Mouse (Mus musculus): ENCODE results near the gene Clec2i. TPM values are rescaled to one million over a fixed set of nuclear protein-coding genes. Genes with fewer than 3 reads are reported as not detected.
"Not testable (repeated sequence)": the region's sequence is repeated elsewhere in the genome, so short reads cannot be mapped to it uniquely, and the experiment has no call there.

The Clec2i gene
- polyA plus RNA-seq, 1 experiment = not detected

DNA sequence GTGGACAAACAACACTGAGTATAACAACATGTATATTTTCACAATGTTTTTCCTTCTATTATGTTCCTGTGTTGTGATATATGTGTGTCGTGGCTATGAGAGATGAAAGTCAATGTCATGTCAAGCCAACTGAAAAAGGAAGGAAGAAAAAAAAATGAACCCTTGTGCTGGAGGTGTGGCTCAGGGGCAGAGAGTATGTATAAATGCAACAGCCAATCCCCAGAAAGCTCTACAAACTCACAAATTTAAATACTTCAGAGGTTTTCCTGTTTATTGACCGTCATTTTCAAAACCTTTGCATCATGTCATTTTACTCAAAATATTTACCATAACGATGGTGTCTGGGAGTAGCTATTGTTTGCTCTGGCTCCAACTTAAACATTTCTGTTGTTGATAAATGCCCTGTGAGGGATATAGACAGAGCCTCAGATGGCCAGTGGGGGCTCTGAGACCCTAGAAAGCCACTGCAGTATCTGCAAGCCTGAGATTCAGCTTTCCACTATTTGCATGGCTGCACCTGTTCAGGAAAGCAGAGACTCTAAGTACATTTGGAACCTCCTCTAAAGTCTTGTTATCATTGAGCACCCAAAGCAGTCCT is 8.1 kb downstream of the Clec2i start:
- no peaks in the 10 kb centered on the region for H3K27me3 ChIP-seq (ENCODE audit: control insufficient read depth, insufficient read depth, insufficient read length)
- H3K79me2 ChIP-seq (ENCODE audit: control insufficient read depth, insufficient read depth) = no peaks in the 10 kb centered on the region
- TF ChIP-seq MAX (IDR thresholded peaks at IDR 0.05) (no peak), CEBPB (IDR thresholded peaks at IDR 0.05; ENCODE audit: low read depth) (no peak), MYOD1 (IDR thresholded peaks at IDR 0.05; ENCODE audit: control insufficient read depth, insufficient read length, low read depth) (no peak), CTCF (IDR thresholded peaks at IDR 0.05; ENCODE audit: control insufficient read depth, insufficient read depth, insufficient read length) (no peak), MYOG (IDR thresholded peaks at IDR 0.05; ENCODE audit: control insufficient read depth, extremely low read depth, insufficient read length) (no peak), FOSL1 (IDR thresholded peaks at IDR 0.05; ENCODE audit: insufficient read depth, low read length, poor library complexity, severe bottlenecking) (no peak), USF1 (IDR thresholded peaks at IDR 0.05; ENCODE audit: low read depth) (no peak)
- no peaks in the 10 kb centered on the region for H3K36me3 ChIP-seq (ENCODE audit: control insufficient read depth, insufficient read depth)
- no peaks in the 10 kb centered on the region for H3K79me3 ChIP-seq (ENCODE audit: low read depth)
- H3ac ChIP-seq (ENCODE audit: control insufficient read depth, insufficient read length, low read depth) = no peak overlapping the region
- no peak overlapping the region for H3K4me3 ChIP-seq (ENCODE audit: insufficient read depth, poor library complexity, severe bottlenecking)

DNA sequence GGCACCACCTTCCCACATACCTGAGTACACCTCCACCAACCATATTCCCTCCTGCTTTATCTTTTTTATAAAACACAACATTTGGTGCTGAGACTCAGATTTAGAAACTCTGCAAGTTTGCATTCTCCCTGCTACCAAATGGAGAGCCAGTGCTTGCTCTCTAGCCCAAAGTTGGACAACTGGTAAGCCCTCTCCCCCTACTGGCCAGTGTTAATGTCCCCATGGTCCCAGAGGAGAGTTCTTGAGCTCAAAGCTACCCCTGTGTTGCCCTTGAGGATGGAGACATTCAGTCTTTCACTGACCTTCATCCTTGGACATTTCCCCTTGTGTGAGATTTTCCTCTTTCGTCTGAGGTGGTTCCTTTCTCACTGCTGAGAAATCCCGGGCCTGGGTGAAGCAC is 12.7 kb downstream of the Clec2i start:
- no peaks in the 10 kb centered on the region for H3K36me3 ChIP-seq (ENCODE audit: control insufficient read depth, insufficient read depth)
- TF ChIP-seq MYOG (IDR thresholded peaks at IDR 0.05; ENCODE audit: control insufficient read depth, extremely low read depth, insufficient read length) (no peak), MAX (IDR thresholded peaks at IDR 0.05) (no peak), CTCF (IDR thresholded peaks at IDR 0.05; ENCODE audit: control insufficient read depth, insufficient read depth, insufficient read length) (no peak)

DNA sequence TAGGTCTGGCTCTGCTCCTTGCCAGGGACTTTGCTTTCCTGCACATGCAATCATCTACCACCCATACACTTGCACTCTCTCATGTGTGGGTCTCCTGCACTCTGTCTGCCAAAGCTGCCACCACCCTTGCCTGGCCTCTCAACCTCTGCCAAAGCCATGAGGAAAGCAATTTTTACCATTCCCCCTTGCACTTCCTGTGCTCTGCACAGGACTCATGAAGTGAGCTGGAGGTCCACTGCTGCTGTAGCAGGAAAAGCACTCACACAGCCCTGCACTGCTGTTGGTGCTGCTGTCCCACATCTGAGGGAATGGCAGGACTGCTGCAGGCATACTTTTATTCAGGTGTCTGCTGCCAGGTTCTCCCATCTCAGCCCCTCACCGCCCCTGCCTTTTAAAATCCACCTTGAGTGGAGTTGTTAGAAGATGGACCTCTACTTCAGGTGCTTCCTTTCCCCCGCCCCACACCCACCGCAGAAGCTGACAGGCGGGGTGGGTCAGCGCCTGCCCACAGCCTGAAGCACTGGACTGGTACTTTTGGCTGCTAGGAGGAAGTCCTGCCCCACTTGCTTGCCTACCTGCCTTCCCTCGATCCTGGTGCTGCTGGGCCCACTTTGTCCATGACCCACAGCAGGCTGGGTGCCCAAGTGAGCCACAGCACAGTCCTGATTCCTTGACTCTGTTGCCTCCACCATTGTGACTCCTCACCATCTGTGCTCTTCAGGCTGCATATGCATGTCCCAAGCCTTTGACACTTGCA is 13.6 kb downstream of the Clec2i start:
- not testable (repeated sequence) for H3K79me2 ChIP-seq (ENCODE audit: control insufficient read depth, insufficient read depth); H3K79me3 ChIP-seq (ENCODE audit: low read depth); H3K4me3 ChIP-seq (ENCODE audit: insufficient read depth, poor library complexity, severe bottlenecking); H3ac ChIP-seq (ENCODE audit: control insufficient read depth, insufficient read length, low read depth); H3K27me3 ChIP-seq (ENCODE audit: control insufficient read depth, insufficient read depth, insufficient read length); H3K36me3 ChIP-seq (ENCODE audit: control insufficient read depth, insufficient read depth)

More for the DNA sequence above, 12.7 kb downstream of the Clec2i start:
- Histone ChIP-seq H3K79me2 (ENCODE audit: control insufficient read depth, insufficient read depth) (no peaks in the 10 kb centered on the region), H3K4me3 (ENCODE audit: insufficient read depth, poor library complexity, severe bottlenecking) (no peak overlapping the region), H3ac (ENCODE audit: control insufficient read depth, insufficient read length, low read depth) (no peak overlapping the region), H3K79me3 (ENCODE audit: low read depth) (no peaks in the 10 kb centered on the region), H3K27me3 (ENCODE audit: control insufficient read depth, insufficient read depth, insufficient read length) (no peaks in the 10 kb centered on the region)

DNA sequence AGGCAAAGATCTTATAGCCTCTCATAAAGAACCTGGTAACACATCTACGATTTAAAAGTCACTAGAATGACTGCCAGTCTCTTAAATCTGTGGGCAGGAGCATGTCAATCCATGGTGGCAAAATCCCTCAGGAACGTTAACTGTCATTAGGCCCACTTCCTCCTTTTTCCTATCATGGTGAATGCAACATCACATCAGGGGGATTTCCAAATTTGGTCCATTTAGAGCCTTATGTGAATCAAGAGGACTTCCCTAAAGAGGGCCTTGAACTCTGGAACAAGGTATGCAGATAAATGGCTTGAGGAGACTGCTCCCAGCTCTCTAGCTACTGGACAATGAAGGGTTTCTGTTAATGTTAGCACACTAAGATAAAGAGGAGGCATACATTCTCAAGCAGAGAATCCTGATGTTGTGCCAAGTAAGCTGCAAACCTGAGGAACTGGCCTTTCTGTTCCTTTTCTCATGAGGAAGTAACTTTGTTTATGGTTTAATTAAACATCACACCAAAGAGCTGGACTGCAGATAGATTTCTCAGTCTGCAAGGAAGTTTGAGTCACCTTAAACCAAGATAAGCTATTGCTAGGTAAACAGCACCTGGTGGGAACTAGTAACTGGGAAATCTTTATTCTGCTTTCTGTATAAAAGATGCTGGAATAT is 26.3 kb downstream of the Clec2i start:
- no peak overlapping the region for H3K4me3 ChIP-seq (ENCODE audit: insufficient read depth, poor library complexity, severe bottlenecking)

DNA sequence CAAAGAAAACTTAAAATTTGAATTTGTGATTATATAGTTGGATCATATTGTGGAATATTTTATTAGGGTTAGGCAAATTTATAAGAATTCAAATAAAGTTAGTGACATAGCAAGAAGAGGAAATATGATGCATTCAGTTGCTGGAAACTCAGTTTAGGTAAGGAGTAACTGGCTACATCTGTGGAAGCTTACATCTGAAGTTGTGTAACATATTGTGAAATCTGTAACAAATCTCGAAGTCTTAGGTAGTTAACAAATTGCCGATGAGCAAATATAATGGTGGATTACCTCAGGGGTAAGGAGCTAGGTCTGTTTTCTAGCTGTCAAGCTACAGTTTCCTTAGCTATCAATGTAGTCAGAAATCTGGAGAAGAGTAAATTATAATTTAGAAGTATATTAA is 29.9 kb downstream of the Clec2i start:
- H3K4me3 ChIP-seq (ENCODE audit: insufficient read depth, poor library complexity, severe bottlenecking) = no peak overlapping the region
- no peaks in the 10 kb centered on the region for H3K79me2 ChIP-seq (ENCODE audit: control insufficient read depth, insufficient read depth)
- no peaks in the 10 kb centered on the region for H3K79me3 ChIP-seq (ENCODE audit: low read depth)
- H3K36me3 ChIP-seq (ENCODE audit: control insufficient read depth, insufficient read depth) = no peaks in the 10 kb centered on the region
- no peaks in the 10 kb centered on the region for H3K27me3 ChIP-seq (ENCODE audit: control insufficient read depth, insufficient read depth, insufficient read length)
- TF ChIP-seq MAX (IDR thresholded peaks at IDR 0.05) = no peak
- no peak for TF ChIP-seq CTCF (IDR thresholded peaks at IDR 0.05; ENCODE audit: control insufficient read depth, insufficient read depth, insufficient read length)
- no peak for TF ChIP-seq CEBPB (IDR thresholded peaks at IDR 0.05; ENCODE audit: low read depth)
- H3ac ChIP-seq (ENCODE audit: control insufficient read depth, insufficient read length, low read depth) = no peak overlapping the region

More for the DNA sequence above, 26.3 kb downstream of the Clec2i start:
- Histone ChIP-seq H3K36me3 (ENCODE audit: control insufficient read depth, insufficient read depth) (no peaks in the 10 kb centered on the region), H3K79me2 (ENCODE audit: control insufficient read depth, insufficient read depth) (no peaks in the 10 kb centered on the region), H3ac (ENCODE audit: control insufficient read depth, insufficient read length, low read depth) (no peak overlapping the region), H3K79me3 (ENCODE audit: low read depth) (no peaks in the 10 kb centered on the region), H3K27me3 (ENCODE audit: control insufficient read depth, insufficient read depth, insufficient read length) (no peaks in the 10 kb centered on the region)
- TF ChIP-seq CEBPB (IDR thresholded peaks at IDR 0.05; ENCODE audit: low read depth) (no peak), MYOD1 (IDR thresholded peaks at IDR 0.05; ENCODE audit: control insufficient read depth, insufficient read length, low read depth) (no peak), MYOG (IDR thresholded peaks at IDR 0.05; ENCODE audit: control insufficient read depth, extremely low read depth, insufficient read length) (no peak), MAX (IDR thresholded peaks at IDR 0.05) (no peak), CTCF (IDR thresholded peaks at IDR 0.05; ENCODE audit: control insufficient read depth, insufficient read depth, insufficient read length) (no peak), USF1 (IDR thresholded peaks at IDR 0.05; ENCODE audit: low read depth) (no peak), FOSL1 (IDR thresholded peaks at IDR 0.05; ENCODE audit: insufficient read depth, low read length, poor library complexity, severe bottlenecking) (no peak)

DNA sequence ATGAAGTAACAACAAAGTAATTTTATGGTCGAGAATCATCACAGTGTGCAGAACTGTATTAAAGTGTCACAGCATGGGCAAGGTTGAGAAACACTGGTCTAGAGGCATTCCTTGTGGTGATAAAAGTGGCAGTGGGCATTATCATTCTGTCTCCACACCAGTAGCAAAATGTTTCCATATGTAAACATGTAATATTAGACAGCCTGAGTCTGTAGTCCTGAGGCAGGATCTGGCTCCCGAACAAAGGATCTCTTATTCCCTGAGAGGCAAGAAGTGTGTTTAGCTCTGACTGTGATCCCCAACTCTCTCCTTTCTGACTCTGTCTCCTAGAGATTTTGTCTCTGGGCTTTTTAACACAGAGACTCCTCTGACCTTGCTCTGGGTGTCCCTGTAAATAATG is 45.7 kb downstream of the Clec2i start:
- TF ChIP-seq MAX (IDR thresholded peaks at IDR 0.05) (no peak), USF1 (IDR thresholded peaks at IDR 0.05; ENCODE audit: low read depth) (no peak), FOSL1 (IDR thresholded peaks at IDR 0.05; ENCODE audit: insufficient read depth, low read length, poor library complexity, severe bottlenecking) (no peak), CEBPB (IDR thresholded peaks at IDR 0.05; ENCODE audit: low read depth) (no peak), MYOD1 (IDR thresholded peaks at IDR 0.05; ENCODE audit: control insufficient read depth, insufficient read length, low read depth) (no peak), MYOG (IDR thresholded peaks at IDR 0.05; ENCODE audit: control insufficient read depth, extremely low read depth, insufficient read length) (no peak), CTCF (IDR thresholded peaks at IDR 0.05; ENCODE audit: control insufficient read depth, insufficient read depth, insufficient read length) (no peak)
- Histone ChIP-seq H3K79me2 (ENCODE audit: control insufficient read depth, insufficient read depth) (no peaks in the 10 kb centered on the region), H3K79me3 (ENCODE audit: low read depth) (no peaks in the 10 kb centered on the region), H3ac (ENCODE audit: control insufficient read depth, insufficient read length, low read depth) (no peak overlapping the region), H3K27me3 (ENCODE audit: control insufficient read depth, insufficient read depth, insufficient read length) (no peaks in the 10 kb centered on the region), H3K4me3 (ENCODE audit: insufficient read depth, poor library complexity, severe bottlenecking) (no peak overlapping the region), H3K36me3 (ENCODE audit: control insufficient read depth, insufficient read depth) (no peaks in the 10 kb centered on the region)

- H3K79me3 ChIP-seq (ENCODE audit: low read depth); H3K36me3 ChIP-seq (ENCODE audit: control insufficient read depth, insufficient read depth); H3K27me3 ChIP-seq (ENCODE audit: control insufficient read depth, insufficient read depth, insufficient read length); H3ac ChIP-seq (ENCODE audit: control insufficient read depth, insufficient read length, low read depth); H3K4me3 ChIP-seq (ENCODE audit: insufficient read depth, poor library complexity, severe bottlenecking); H3K79me2 ChIP-seq (ENCODE audit: control insufficient read depth, insufficient read depth): not testable (repeated sequence)
Observed at GRCm38 (mm10) chr6:128934081-128934480, 46.7 kb downstream of the Clec2i start, which contains the start of gene Clec2g. Clec2g (plus strand) TSS chr6:128934381.

DNA sequence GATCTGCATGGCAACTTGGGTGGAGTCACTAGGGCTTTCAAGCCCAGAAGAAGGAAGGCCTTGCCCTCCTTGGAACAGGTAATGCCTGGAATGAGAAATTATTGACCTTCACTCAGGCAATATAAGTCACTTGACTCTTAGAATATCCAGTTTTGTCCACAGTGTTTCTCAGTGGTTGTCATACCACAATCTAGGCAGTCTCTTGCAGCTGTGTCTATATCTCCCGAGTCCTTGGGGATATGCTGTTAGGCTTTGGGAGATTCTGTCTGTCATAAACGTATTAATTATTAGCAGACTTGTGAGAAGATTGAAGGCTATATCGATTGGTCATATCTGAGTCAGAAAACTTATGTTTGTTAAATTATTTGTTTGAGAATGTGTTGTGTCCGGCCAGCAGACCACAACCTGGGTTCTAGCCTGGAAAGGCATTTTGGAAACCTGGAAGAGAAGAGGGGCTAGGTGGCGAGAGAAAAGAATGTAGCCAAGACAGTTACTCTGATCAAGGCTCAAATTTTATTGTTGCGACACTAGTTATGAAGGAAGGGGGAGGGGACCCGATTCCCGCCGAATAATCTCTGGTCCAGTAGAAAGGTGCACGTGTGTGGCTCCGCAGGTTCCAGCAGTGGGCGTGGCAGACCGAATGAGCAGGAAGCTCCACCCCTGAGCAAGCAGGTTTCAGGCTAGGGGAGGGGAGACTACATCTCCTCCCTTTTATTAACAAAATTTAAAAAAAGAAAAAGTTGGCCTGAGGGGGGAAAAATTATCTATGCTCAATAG is 48.7 kb downstream of the Clec2i start:
- not testable (repeated sequence) for H3K27me3 ChIP-seq (ENCODE audit: control insufficient read depth, insufficient read depth, insufficient read length); H3ac ChIP-seq (ENCODE audit: control insufficient read depth, insufficient read length, low read depth); H3K79me3 ChIP-seq (ENCODE audit: low read depth); H3K79me2 ChIP-seq (ENCODE audit: control insufficient read depth, insufficient read depth); H3K36me3 ChIP-seq (ENCODE audit: control insufficient read depth, insufficient read depth); H3K4me3 ChIP-seq (ENCODE audit: insufficient read depth, poor library complexity, severe bottlenecking)

Data from C2C12 (cell line).